ENCODE assay signal across 8 mouse cellular contexts in the genomic region with DNA sequence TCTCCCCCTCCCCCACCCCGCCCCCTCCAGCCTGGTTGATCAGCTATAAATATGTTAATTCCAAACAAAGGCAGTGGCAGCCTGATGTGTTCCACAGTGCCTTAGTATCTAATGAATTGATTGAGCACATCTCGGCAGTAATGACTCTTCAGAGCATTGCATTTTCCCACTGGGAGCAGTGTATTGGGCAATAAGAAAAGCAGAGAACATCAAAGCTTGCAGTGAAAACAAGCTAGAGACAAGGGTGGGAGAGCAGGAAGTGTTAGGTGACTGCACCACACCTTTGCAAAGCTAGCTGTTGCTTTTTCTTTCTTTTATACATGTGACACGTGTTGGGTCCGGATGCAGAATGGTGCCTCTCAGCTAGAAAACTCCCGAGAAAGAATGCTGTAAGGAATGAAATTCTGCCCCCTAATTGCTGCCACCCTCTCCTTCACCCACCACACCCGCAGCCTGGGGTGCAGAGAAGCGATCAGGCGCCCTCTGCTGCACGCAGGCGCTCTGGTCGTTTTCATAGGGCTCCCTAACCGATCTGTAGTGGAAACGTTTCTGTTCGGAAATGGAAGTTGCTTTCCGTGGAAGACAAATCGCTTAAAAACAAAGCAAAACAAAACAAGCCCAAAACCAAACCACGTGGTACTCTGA. TPM values are rescaled to one million over a fixed set of nuclear protein-coding genes. Genes with fewer than 3 reads are reported as not detected.
A peak's percentile ranks its signal among the peaks of the same experiment; 100 is the strongest.
DNase-seq lines count a peak whose midpoint lies in the region; ATAC-seq and TF ChIP-seq lines count a peak whose summit lies in the region.

No protein-coding gene starts in this region.

- DNase-seq in lung, adult 2 months, result no peak
- no peak for DNase-seq in lung, adult 18-20 months
- peak; percentile 51 for DNase-seq in adrenal gland, postnatal 10 days
- peak; percentile 19 for DNase-seq in gastrocnemius, postnatal 25 days
- peak; percentile 33 for DNase-seq in liver, postnatal 0 days
- DNase-seq in adipocyte (ENCODE audit: low spot score), result no peak

- TF ChIP-seq CTCF in lung, adult 2 months (IDR thresholded peaks at IDR 0.05; ENCODE audit: insufficient read depth, low read length), result peak; percentile 34; the same call in 1 of the 2 replicates
- TF ChIP-seq CTCF in liver, postnatal 0 days (IDR thresholded peaks at IDR 0.05; ENCODE audit: low read depth), result peak; percentile 59

- no peak overlapping the region for H3K4me3 ChIP-seq in lung, adult 2 months (replicated peaks; ENCODE audit: extremely low read depth, low read depth, low read length)
- peak overlapping the region; percentile 12; the same call in 1 of the 2 replicates for H3K4me3 ChIP-seq in kidney, embryonic 14.5 days (ENCODE audit: low read length)
- no peak overlapping the region for H3K4me3 ChIP-seq in liver, postnatal 0 days (ENCODE audit: low read depth, low read length)
- H3K4me3 ChIP-seq in neural tube, embryonic 15.5 days (replicated peaks), result no peak overlapping the region

- no peaks in the 10 kb centered on the region for H3K27me3 ChIP-seq in kidney, embryonic 14.5 days (ENCODE audit: control insufficient read depth, insufficient read depth, low read length)
- H3K27me3 ChIP-seq in liver, postnatal 0 days (ENCODE audit: insufficient read depth, low read length), result no peaks in the 10 kb centered on the region
- no peaks in the 10 kb centered on the region for H3K27me3 ChIP-seq in neural tube, embryonic 15.5 days (replicated peaks)

- 0 out of 2 replicates have a peak, but pooled peaks cover 2% of the 10 kb centered on the region for H3K4me1 ChIP-seq in lung, adult 2 months (ENCODE audit: control insufficient read depth, insufficient read depth, low read length)
- 0 out of 2 replicates have a peak, but pooled peaks cover 3% of the 10 kb centered on the region for H3K4me1 ChIP-seq in kidney, embryonic 14.5 days (ENCODE audit: control insufficient read depth, insufficient read depth, low read length)
- H3K4me1 ChIP-seq in liver, postnatal 0 days (ENCODE audit: insufficient read depth), result no peaks in the 10 kb centered on the region
- H3K4me1 ChIP-seq in neural tube, embryonic 15.5 days, result peaks cover 44% of the 10 kb centered on the region

- H3K9ac ChIP-seq in kidney, embryonic 14.5 days (ENCODE audit: low read depth, low read length), result no peak overlapping the region; the same call in 1 of the 2 replicates
- H3K9ac ChIP-seq in liver, postnatal 0 days (replicated peaks), result no peak overlapping the region
- H3K9ac ChIP-seq in neural tube, embryonic 15.5 days (replicated peaks), result 0 out of 2 replicates have a peak overlapping the region, but pooled peaks have one; percentile 17

- no peak for TF ChIP-seq EP300 in liver, postnatal 0 days (IDR thresholded peaks at IDR 0.05; ENCODE audit: low read depth)

- no peak for TF ChIP-seq POLR2A in lung, adult 2 months (IDR thresholded peaks at IDR 0.05; ENCODE audit: borderline replicate concordance, extremely low read depth, low read depth, low read length)

- H3K27ac ChIP-seq in kidney, embryonic 14.5 days (ENCODE audit: low read depth, low read length), result no peak overlapping the region
- no peak overlapping the region for H3K27ac ChIP-seq in liver, postnatal 0 days (ENCODE audit: low read depth)
- H3K27ac ChIP-seq in neural tube, embryonic 15.5 days (replicated peaks), result peak overlapping the region; percentile 70

- ATAC-seq in kidney, embryonic 14.5 days (ENCODE audit: low FRiP score, low TSS enrichment), result peak; percentile 90
- ATAC-seq in liver, postnatal 0 days, result no peak
- peak; percentile 85 for ATAC-seq in neural tube, embryonic 15.5 days (ENCODE audit: low FRiP score)

- WGBS in lung, adult 2 months, result 9% methylated on average over 17 of the region's 17 CpGs
- WGBS in kidney, embryonic 14.5 days, result 4% methylated on average over 17 of the region's 17 CpGs
- WGBS in liver, postnatal 0 days (ENCODE audit: insufficient replicate concordance), result 4% methylated on average over 17 of the region's 17 CpGs
- 3% methylated on average over 17 of the region's 17 CpGs for WGBS in neural tube, embryonic 15.5 days

- no peaks in the 10 kb centered on the region for H3K36me3 ChIP-seq in kidney, embryonic 14.5 days (ENCODE audit: control insufficient read depth, insufficient read depth, low read length)
- no peaks in the 10 kb centered on the region for H3K36me3 ChIP-seq in liver, postnatal 0 days (replicated peaks; ENCODE audit: insufficient read depth, low read length)
- H3K36me3 ChIP-seq in neural tube, embryonic 15.5 days, result no peaks in the 10 kb centered on the region

- H3K9me3 ChIP-seq in kidney, embryonic 14.5 days (ENCODE audit: control insufficient read depth, low read length), result no peaks in the 10 kb centered on the region
- H3K9me3 ChIP-seq in liver, postnatal 0 days (ENCODE audit: low read length), result no peaks in the 10 kb centered on the region
- H3K9me3 ChIP-seq in neural tube, embryonic 15.5 days (replicated peaks), result no peaks in the 10 kb centered on the region

- peak overlapping the region; percentile 47 for H3K4me2 ChIP-seq in kidney, embryonic 14.5 days (replicated peaks; ENCODE audit: low read depth, low read length)
- H3K4me2 ChIP-seq in liver, postnatal 0 days (ENCODE audit: low read depth, low read length), result no peak overlapping the region; the same call in none of the 2 replicates
- peak overlapping the region; percentile 40 for H3K4me2 ChIP-seq in neural tube, embryonic 15.5 days

RNA-seq across cellular contexts. Expression of a gene that starts 38.8 kb away (rescaled TPM):
- polyA plus RNA-seq in lung, adult 2 months (2012; rRNA removed), result 0.10 and 0.20 TPM in 2 replicates
- under 1 TPM in 1 of 2 experiments, not detected in 1; 0.18 TPM for total RNA-seq in adrenal gland, postnatal 10 days (2021)
- not detected for total RNA-seq in gastrocnemius, postnatal 25 days (2021)
- 1.1 and 1.3 TPM in 2 replicates for polyA plus RNA-seq in kidney, embryonic 14.5 days (2014; fragmentation: Nextera tagmentation; extraction: Ambion mirVana)
- polyA plus RNA-seq in liver, postnatal 0 days (2015; fragmentation: Nextera tagmentation; extraction: Ambion mirVana), result not detected in 2 replicates
- 1.1 and 1.5 TPM in 2 replicates for polyA plus RNA-seq in neural tube, embryonic 15.5 days (2015; fragmentation: Nextera tagmentation; extraction: Ambion mirVana)

Comparison
In these comparisons a context has a peak if more than half of its experiments do, and no peak if none do; other contexts are left out.
1. DNase-seq: peak in adrenal gland, postnatal 10 days (single experiment), gastrocnemius, postnatal 25 days (single experiment) and liver, postnatal 0 days (single experiment); none in lung, adult 2 months (single experiment), lung, adult 18-20 months (0 of 2) and adipocyte (single experiment).